Mouse (Mus musculus) brain, embryonic 14.5 days (tissue): ENCODE data around the gene Pax7.
A peak's percentile ranks its signal among the peaks of the same experiment; 100 is the strongest.

Experiments
- CTCF ChIP-seq: fragments of 200-500 bp; IDR thresholded peaks from 2 replicates; pipeline ENCODE4 v1.5.1; 2012; ENCODE audit warnings: inconsistent platforms, mild to moderate bottlenecking, moderate library complexity, borderline replicate concordance; ENCODE audit not compliant: insufficient read depth, insufficient read length; ENCODE audit errors: extremely low read depth
- POLR2A ChIP-seq: fragments of 200-500 bp; IDR thresholded peaks from 2 replicates; pipeline ENCODE4 v1.6.1; 2012; ENCODE audit warnings: mild to moderate bottlenecking, inconsistent platforms, borderline replicate concordance; ENCODE audit not compliant: poor library complexity, insufficient read depth, insufficient read length, severe bottlenecking; ENCODE audit errors: extremely low read depth

- TF ChIP-seq CTCF = peak; percentile 62; the same call in 1 of the 2 replicates
- no peak for TF ChIP-seq POLR2A
These were observed 19.1 kb upstream of the Pax7 start for GRCm38 (mm10) chr4:139852219-139853035.
